Mouse (Mus musculus): ENCODE measurements around the gene Qtrt2. TPM values are rescaled to one million over a fixed set of nuclear protein-coding genes. Genes with fewer than 3 reads are reported as not detected.

Gene Qtrt2
- polyA plus RNA-seq, 2 experiments = 31.2 to 57.5 TPM

DNA sequence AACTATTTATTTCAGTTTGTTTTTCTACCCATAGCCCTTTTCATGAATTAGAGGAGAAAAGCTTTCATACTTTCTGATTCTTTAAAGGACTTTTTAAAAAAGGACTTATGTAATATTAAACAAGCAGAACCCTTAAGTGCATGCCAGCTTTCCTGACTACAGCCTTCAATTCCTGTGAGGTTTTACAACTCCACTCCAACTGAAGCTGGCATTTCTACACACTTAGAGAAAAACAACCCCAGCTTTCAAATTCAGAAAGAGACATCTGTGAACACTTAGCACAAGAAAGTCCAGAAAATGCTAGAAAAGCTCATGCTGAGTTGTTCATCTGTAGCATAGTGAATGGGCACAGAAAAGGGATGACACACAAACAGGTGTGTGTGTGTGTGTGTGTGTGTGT lies 56.8 kb downstream of the Qtrt2 start:
- Histone ChIP-seq H3K4me1 (ENCODE audit: control insufficient read depth, insufficient read depth, low read length) (no peaks in the 10 kb centered on the region), H3K4me3 (replicated peaks; ENCODE audit: low read length) (no peak overlapping the region), H3K9me3 (ENCODE audit: control insufficient read depth, low read length) (no peaks in the 10 kb centered on the region), H3K36me3 (ENCODE audit: control insufficient read depth, insufficient read depth, low read length) (peaks cover 28% of the 10 kb centered on the region), H3K9ac (ENCODE audit: low read depth, low read length, severe bottlenecking) (no peak overlapping the region), H3K27me3 (ENCODE audit: control insufficient read depth, insufficient read depth, low read length) (no peaks in the 10 kb centered on the region), H3K4me2 (replicated peaks; ENCODE audit: low read depth, low read length, severe bottlenecking) (no peak overlapping the region), H3K27ac (replicated peaks; ENCODE audit: low read depth, low read length) (no peak overlapping the region)
- ATAC-seq (ENCODE audit: low FRiP score, low read depth) (no peak), DNase-seq (ENCODE audit: low spot score) (no peak)
- no peak for TF ChIP-seq POLR2A (IDR thresholded peaks at IDR 0.05; ENCODE audit: borderline replicate concordance, extremely low read depth, insufficient read depth, insufficient read length)

DNA sequence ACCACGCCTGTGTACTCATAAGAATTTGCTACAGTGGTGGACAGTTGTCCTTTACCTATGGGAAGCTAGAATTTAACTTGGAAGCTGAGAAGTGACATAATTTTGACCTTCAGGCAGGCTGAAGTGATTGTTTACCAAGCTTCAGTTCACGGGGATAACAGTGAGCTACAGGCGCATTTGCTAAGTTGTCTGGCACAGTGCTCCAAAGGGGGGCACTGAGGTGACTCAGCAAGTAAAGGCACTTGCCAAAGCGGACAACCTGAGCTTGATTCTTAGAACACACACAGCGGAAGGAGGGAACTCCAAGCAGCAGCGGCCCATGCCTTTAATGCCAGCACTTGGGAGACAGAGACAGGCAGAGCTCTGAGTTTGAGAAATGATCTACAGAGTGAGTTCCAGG lies 66.0 kb downstream of the Qtrt2 start:
- no peak for TF ChIP-seq POLR2A (IDR thresholded peaks at IDR 0.05; ENCODE audit: borderline replicate concordance, extremely low read depth, insufficient read depth, insufficient read length)
- Histone ChIP-seq H3K27ac (replicated peaks; ENCODE audit: low read depth, low read length) (no peak overlapping the region), H3K36me3 (ENCODE audit: control insufficient read depth, insufficient read depth, low read length) (peaks cover 24% of the 10 kb centered on the region), H3K9ac (ENCODE audit: low read depth, low read length, severe bottlenecking) (no peak overlapping the region), H3K9me3 (ENCODE audit: control insufficient read depth, low read length) (no peaks in the 10 kb centered on the region), H3K4me3 (replicated peaks; ENCODE audit: low read length) (no peak overlapping the region), H3K4me1 (ENCODE audit: control insufficient read depth, insufficient read depth, low read length) (no peaks in the 10 kb centered on the region), H3K4me2 (replicated peaks; ENCODE audit: low read depth, low read length, severe bottlenecking) (no peak overlapping the region), H3K27me3 (ENCODE audit: control insufficient read depth, insufficient read depth, low read length) (no peaks in the 10 kb centered on the region)
- 85% methylated on average over 6 of the region's 6 CpGs for WGBS
- ATAC-seq (ENCODE audit: low FRiP score, low read depth) (no peak), DNase-seq (ENCODE audit: low spot score) (no peak)

DNA sequence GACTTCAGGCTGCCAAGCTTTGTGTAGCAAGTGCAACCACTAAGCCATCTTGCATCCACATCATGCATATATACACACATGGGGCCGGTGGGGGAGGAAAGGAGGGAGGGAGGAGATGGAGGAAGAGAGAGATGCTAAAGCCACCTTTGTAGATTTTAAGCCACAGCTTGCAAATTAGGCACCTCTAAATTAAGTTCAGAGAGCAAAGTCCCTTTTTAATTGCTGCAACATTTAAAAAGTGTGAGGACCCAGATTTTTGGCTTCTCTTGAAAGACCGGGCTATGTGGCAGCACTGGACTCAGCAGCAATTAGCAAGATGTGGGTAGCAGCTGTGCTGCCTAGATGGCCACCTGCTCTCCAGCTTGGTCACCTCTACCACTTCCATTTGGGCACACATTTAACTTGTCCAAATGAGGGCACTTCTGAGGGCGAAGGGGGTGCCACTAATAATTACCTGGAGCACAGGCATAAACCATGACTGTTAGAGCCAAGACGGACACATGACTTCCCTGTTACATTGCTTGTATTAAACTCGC lies 67.6 kb downstream of the Qtrt2 start:
- no peaks in the 10 kb centered on the region for H3K4me1 ChIP-seq (ENCODE audit: control insufficient read depth, insufficient read depth, low read length)
- no peak for ATAC-seq (ENCODE audit: low FRiP score, low read depth)
- H3K4me2 ChIP-seq (replicated peaks; ENCODE audit: low read depth, low read length, severe bottlenecking) = no peak overlapping the region
- H3K4me3 ChIP-seq (replicated peaks; ENCODE audit: low read length) = no peak overlapping the region
- no peaks in the 10 kb centered on the region for H3K9me3 ChIP-seq (ENCODE audit: control insufficient read depth, low read length)
- no peak overlapping the region for H3K9ac ChIP-seq (ENCODE audit: low read depth, low read length, severe bottlenecking)
- TF ChIP-seq POLR2A (IDR thresholded peaks at IDR 0.05; ENCODE audit: borderline replicate concordance, extremely low read depth, insufficient read depth, insufficient read length) = no peak
- WGBS = 77% methylated on average over 5 of the region's 5 CpGs
- no peak for DNase-seq (ENCODE audit: low spot score)
- H3K27ac ChIP-seq (replicated peaks; ENCODE audit: low read depth, low read length) = no peak overlapping the region
- H3K36me3 ChIP-seq (ENCODE audit: control insufficient read depth, insufficient read depth, low read length) = peaks cover 19% of the 10 kb centered on the region
- H3K27me3 ChIP-seq (ENCODE audit: control insufficient read depth, insufficient read depth, low read length) = no peaks in the 10 kb centered on the region

DNA sequence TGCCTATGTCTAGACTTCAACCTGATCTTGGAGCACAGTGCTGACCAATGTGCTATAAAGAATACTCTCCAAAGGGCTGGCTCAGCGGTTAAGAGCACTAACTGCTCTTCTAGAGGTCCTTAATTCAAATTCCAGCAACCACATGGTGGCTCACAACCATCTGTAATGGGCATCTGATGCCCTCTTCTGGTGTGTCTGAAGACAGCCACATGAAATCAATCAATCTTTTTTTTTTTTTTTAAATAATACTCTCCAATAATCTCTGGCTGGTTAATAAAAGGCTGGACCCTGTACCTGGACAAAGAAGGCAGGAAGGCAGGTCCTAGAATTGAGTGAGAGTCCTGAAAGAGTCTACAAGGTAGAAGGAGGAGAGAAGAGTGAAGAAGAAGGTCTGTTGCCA lies 76.8 kb downstream of the Qtrt2 start:
- TF ChIP-seq POLR2A (IDR thresholded peaks at IDR 0.05; ENCODE audit: borderline replicate concordance, extremely low read depth, insufficient read depth, insufficient read length) = no peak
- ATAC-seq (ENCODE audit: low FRiP score, low read depth) (no peak), DNase-seq (ENCODE audit: low spot score) (no peak)
- Histone ChIP-seq H3K36me3 (ENCODE audit: control insufficient read depth, insufficient read depth, low read length) (no peaks in the 10 kb centered on the region), H3K9ac (ENCODE audit: low read depth, low read length, severe bottlenecking) (no peak overlapping the region), H3K9me3 (ENCODE audit: control insufficient read depth, low read length) (no peaks in the 10 kb centered on the region), H3K4me3 (replicated peaks; ENCODE audit: low read length) (no peak overlapping the region), H3K27me3 (ENCODE audit: control insufficient read depth, insufficient read depth, low read length) (no peaks in the 10 kb centered on the region), H3K4me2 (replicated peaks; ENCODE audit: low read depth, low read length, severe bottlenecking) (no peak overlapping the region), H3K27ac (replicated peaks; ENCODE audit: low read depth, low read length) (no peak overlapping the region), H3K4me1 (ENCODE audit: control insufficient read depth, insufficient read depth, low read length) (no peaks in the 10 kb centered on the region)
- WGBS = 65% methylated on average over 1 of the region's 1 CpGs

DNA sequence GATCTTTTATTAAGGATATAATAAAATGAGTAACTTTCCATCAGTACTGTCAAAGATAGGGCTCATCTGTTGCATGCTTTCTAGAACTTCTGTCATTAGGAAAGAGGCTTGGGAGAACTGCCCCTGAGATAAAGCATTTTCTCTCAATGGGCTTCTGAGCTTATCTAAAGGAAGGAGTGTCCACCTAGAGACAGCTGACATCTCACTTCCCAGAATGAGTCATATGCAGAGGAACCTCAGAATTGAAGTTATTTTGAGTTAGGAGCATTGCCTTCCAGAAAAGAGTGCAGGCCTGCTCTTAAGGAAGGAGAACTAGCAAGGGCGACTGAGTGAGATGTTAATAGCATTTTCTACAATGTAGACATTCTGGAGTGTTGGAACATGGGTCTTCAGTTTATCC lies 85.4 kb downstream of the Qtrt2 start:
- 81% methylated on average over 1 of the region's 1 CpGs for WGBS

DNA sequence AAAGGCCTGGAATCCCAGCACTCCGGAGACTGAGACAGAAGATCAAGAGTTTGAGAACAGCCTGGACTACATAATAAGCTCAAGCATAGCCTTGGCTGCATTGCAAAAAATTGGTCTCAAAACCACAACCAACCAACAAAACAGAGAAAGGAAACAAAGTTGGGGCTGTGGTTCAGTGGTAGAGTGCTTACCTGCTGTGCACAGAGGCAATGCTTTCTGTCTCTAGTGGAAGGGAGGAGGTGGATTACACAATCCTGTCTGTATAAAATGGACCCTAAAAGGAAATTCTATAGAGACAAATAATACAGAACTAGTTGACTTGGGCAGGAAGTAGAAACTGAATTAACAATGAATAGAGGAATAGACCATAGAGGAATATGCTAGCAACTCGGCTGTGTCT lies 94.7 kb downstream of the Qtrt2 start:
- H3K27me3 ChIP-seq (ENCODE audit: control insufficient read depth, insufficient read depth, low read length) = no peaks in the 10 kb centered on the region
- H3K36me3 ChIP-seq (ENCODE audit: control insufficient read depth, insufficient read depth, low read length) = no peaks in the 10 kb centered on the region
- 90% methylated on average over 2 of the region's 2 CpGs for WGBS
- no peak overlapping the region for H3K9ac ChIP-seq (ENCODE audit: low read depth, low read length, severe bottlenecking)
- no peak for TF ChIP-seq POLR2A (IDR thresholded peaks at IDR 0.05; ENCODE audit: borderline replicate concordance, extremely low read depth, insufficient read depth, insufficient read length)
- DNase-seq (ENCODE audit: low spot score) (no peak), ATAC-seq (ENCODE audit: low FRiP score, low read depth) (no peak)
- H3K4me2 ChIP-seq (replicated peaks; ENCODE audit: low read depth, low read length, severe bottlenecking) = no peak overlapping the region
- no peak overlapping the region for H3K27ac ChIP-seq (replicated peaks; ENCODE audit: low read depth, low read length)
- no peaks in the 10 kb centered on the region for H3K4me1 ChIP-seq (ENCODE audit: control insufficient read depth, insufficient read depth, low read length)
- no peak overlapping the region for H3K4me3 ChIP-seq (replicated peaks; ENCODE audit: low read length)
- H3K9me3 ChIP-seq (ENCODE audit: control insufficient read depth, low read length) = no peaks in the 10 kb centered on the region

More for the DNA sequence above, 85.4 kb downstream of the Qtrt2 start:
- no peak for ATAC-seq (ENCODE audit: low FRiP score, low read depth)
- H3K9ac ChIP-seq (ENCODE audit: low read depth, low read length, severe bottlenecking) = no peak overlapping the region
- TF ChIP-seq POLR2A (IDR thresholded peaks at IDR 0.05; ENCODE audit: borderline replicate concordance, extremely low read depth, insufficient read depth, insufficient read length) = no peak
- no peak overlapping the region for H3K27ac ChIP-seq (replicated peaks; ENCODE audit: low read depth, low read length)
- DNase-seq (ENCODE audit: low spot score) = no peak
- H3K9me3 ChIP-seq (ENCODE audit: control insufficient read depth, low read length) = no peaks in the 10 kb centered on the region
- no peak overlapping the region for H3K4me3 ChIP-seq (replicated peaks; ENCODE audit: low read length)
- H3K4me1 ChIP-seq (ENCODE audit: control insufficient read depth, insufficient read depth, low read length) = no peaks in the 10 kb centered on the region
- no peak overlapping the region for H3K4me2 ChIP-seq (replicated peaks; ENCODE audit: low read depth, low read length, severe bottlenecking)
- no peaks in the 10 kb centered on the region for H3K36me3 ChIP-seq (ENCODE audit: control insufficient read depth, insufficient read depth, low read length)
- no peaks in the 10 kb centered on the region for H3K27me3 ChIP-seq (ENCODE audit: control insufficient read depth, insufficient read depth, low read length)
